17 mouse cellular contexts compared by ENCODE assay signal in the genomic region with DNA sequence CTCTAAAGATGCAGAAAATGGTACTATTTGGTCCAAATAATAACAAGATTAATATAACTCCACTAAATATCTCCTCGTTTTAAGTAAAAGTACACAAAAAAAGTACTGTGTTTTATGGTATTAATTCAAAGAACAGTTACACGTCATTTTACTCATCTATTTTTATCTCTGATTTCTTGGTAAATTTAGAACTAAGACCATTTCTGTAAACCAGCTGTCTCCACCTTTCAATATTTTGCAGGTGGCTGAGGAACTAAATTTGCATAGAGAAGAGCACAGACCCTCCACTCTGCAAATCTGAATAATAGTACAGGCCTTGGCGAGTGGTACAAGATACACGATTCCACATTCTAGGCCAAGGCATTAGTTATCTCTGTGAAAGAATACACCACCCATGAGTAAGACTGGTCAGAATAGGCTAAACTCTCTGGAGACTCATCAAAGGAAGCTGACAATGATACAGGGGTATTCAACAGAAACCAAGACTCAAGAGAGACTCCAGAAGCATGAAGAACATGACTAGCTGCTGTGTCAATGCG.
"Had no signal": no experiment of that assay in that cellular context is flagged by ENCODE, and none has a peak within 500 bp of the region (broad histone marks: within the 10 kb centered on the region; RNA-seq: fewer than 3 reads in every experiment).

No protein-coding gene starts in this region.

- H3K9me3 ChIP-seq: neural tube, embryonic 12.5 days; neural tube, embryonic 13.5 days; neural tube, embryonic 15.5 days; stomach, embryonic 15.5 days had no signal

- H3K27ac ChIP-seq: neural tube, embryonic 12.5 days; neural tube, embryonic 13.5 days; neural tube, embryonic 15.5 days; stomach, embryonic 15.5 days; stomach, postnatal 0 days had no signal

- H3K27me3 ChIP-seq: neural tube, embryonic 12.5 days; neural tube, embryonic 13.5 days; neural tube, embryonic 15.5 days; stomach, embryonic 15.5 days had no signal

- H3K9ac ChIP-seq: neural tube, embryonic 12.5 days; neural tube, embryonic 13.5 days; neural tube, embryonic 15.5 days; stomach, embryonic 15.5 days had no signal

- H3K36me3 ChIP-seq: neural tube, embryonic 12.5 days; neural tube, embryonic 13.5 days; neural tube, embryonic 15.5 days; stomach, embryonic 15.5 days had no signal

- H3K4me3 ChIP-seq: neural tube, embryonic 12.5 days; neural tube, embryonic 13.5 days; neural tube, embryonic 15.5 days; stomach, embryonic 15.5 days had no signal

- DNase-seq: retina, postnatal 1 day; right cerebral cortex, adult 18-20 months; right cerebral cortex, postnatal 14 days; right cerebral cortex, postnatal 25 days; right cerebral cortex, postnatal 4 days; spleen, adult 18-20 months; thymus, adult 18-20 months; thymus, adult 2 months; thymus, postnatal 14 days; thymus, postnatal 25 days; thymus, postnatal 36 days; thymus, postnatal 4 days had no signal

- H3K4me1 ChIP-seq: neural tube, embryonic 12.5 days; neural tube, embryonic 13.5 days; neural tube, embryonic 15.5 days; stomach, embryonic 15.5 days had no signal

- H3K4me2 ChIP-seq: neural tube, embryonic 12.5 days; neural tube, embryonic 13.5 days; neural tube, embryonic 15.5 days; stomach, embryonic 15.5 days had no signal
